Comparison of ENCODE assay signal across 13 mouse cellular contexts in the genomic region with DNA sequence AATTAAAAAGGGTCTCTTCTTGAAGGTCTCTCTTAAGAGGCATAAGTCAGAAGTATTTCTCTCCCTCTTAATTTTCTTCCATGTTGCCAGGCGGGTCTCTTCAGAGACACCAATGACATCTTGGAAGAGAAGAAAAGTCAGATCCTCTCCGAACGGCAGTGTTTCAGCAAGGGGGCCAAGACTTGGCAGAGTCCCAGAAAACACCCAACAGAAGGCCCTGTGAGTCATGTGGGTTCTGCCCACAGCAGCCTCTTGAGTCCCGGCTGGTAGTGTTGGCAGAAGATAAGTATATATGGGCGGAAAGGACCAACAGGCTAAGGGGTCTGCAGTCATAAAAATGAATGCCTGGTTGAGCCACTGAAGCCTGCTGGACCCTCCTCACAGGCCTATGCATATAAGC. TPM values are rescaled to one million over a fixed set of nuclear protein-coding genes. Genes with fewer than 3 reads are reported as not detected.
A peak's percentile ranks its signal among the peaks of the same experiment; 100 is the strongest.
DNase-seq lines count a peak whose midpoint lies in the region; TF ChIP-seq lines count a peak whose summit lies in the region.
"Had no signal": no experiment of that assay in that cellular context is flagged by ENCODE, and none has a peak within 500 bp of the region (broad histone marks: within the 10 kb centered on the region; RNA-seq: fewer than 3 reads in every experiment).

No protein-coding gene starts in this region.

- no peak overlapping the region for H3K27ac ChIP-seq in left cerebral cortex, adult 2 months
- H3K27ac ChIP-seq in olfactory bulb, adult 2 months (ENCODE audit: insufficient read depth, low read depth, low read length), result peak overlapping the region; percentile 52
- H3K27ac ChIP-seq: layer of hippocampus, adult 2 months; liver, embryonic 15.5 days had no signal

- H3K4me3 ChIP-seq in left cerebral cortex, adult 2 months, result no peak overlapping the region
- H3K4me3 ChIP-seq in olfactory bulb, adult 2 months (ENCODE audit: insufficient read depth, low read depth, low read length), result no peak overlapping the region
- H3K4me3 ChIP-seq: layer of hippocampus, adult 2 months; liver, embryonic 15.5 days had no signal

- TF ChIP-seq POLR2A in olfactory bulb, adult 2 months (IDR thresholded peaks at IDR 0.05; ENCODE audit: insufficient read depth, low read depth, low read length), result no peak

- peaks cover 9% of the 10 kb centered on the region for H3K4me1 ChIP-seq in olfactory bulb, adult 2 months (ENCODE audit: control insufficient read depth, insufficient read depth, low read length)
- H3K4me1 ChIP-seq: liver, embryonic 15.5 days had no signal

- peak; percentile 26 to 43 for DNase-seq in cerebellum, postnatal 14 days
- DNase-seq in cerebellum, adult 11 months, result no peak
- peak; percentile 35 to 45 for DNase-seq in left cerebral cortex, postnatal 14 days (ENCODE audit: low spot score in 2 of 2)
- no peak for DNase-seq in left cerebral cortex, adult 2 months (ENCODE audit: extremely low spot score in 1 of 2, low spot score in 2 of 2)
- DNase-seq in right cerebral cortex, postnatal 10 days (ENCODE audit: low spot score in 2 of 2), result peak; percentile 49 to 61
- DNase-seq in right cerebral cortex, adult 18-20 months, result no peak
- no peak for DNase-seq in adrenal gland, postnatal 25 days
- DNase-seq: cerebellum, adult 18-20 months; heart, postnatal 4 days; kidney, adult 18-20 months had no signal

- WGBS in olfactory bulb, adult 2 months, result 26% methylated on average over 5 of the region's 5 CpGs

- intact Hi-C loops in left cerebral cortex, postnatal 14 days (cut with DNase I), result no loop called here
- intact Hi-C loops in left cerebral cortex, adult 2 months (cut with DNase I), result no loop called here

- TF ChIP-seq CTCF in left cerebral cortex, adult 2 months (IDR thresholded peaks at IDR 0.05), result no peak
- no peak for TF ChIP-seq CTCF in olfactory bulb, adult 2 months (IDR thresholded peaks at IDR 0.05; ENCODE audit: insufficient read depth, low read depth, low read length)

RNA-seq across cellular contexts. Expression of gene Wdfy1, which starts 30.9 kb away (rescaled TPM):
- 10 to 100 TPM; 39.3 to 42.0 TPM for total RNA-seq in left cerebral cortex, postnatal 14 days (2021)
- 10 to 100 TPM; 43.7 to 45.9 TPM for total RNA-seq in left cerebral cortex, adult 2 months (2021)
- polyA plus RNA-seq in olfactory bulb, adult 2 months (2012; ENCODE audit: insufficient read depth, insufficient read length, low replicate concordance, missing spikeins), result not detected in 2 replicates
- total RNA-seq in adrenal gland, postnatal 25 days (2021), result 48.5 and 53.7 TPM in 2 replicates

RNA-seq across cellular contexts. Expression of gene Mrpl44, which starts 31.0 kb away (rescaled TPM):
- 10 to 100 TPM; 24.8 to 26.4 TPM for total RNA-seq in left cerebral cortex, postnatal 14 days (2021)
- 10 to 100 TPM; 26.9 to 28.8 TPM for total RNA-seq in left cerebral cortex, adult 2 months (2021)
- polyA plus RNA-seq in olfactory bulb, adult 2 months (2012; ENCODE audit: insufficient read depth, insufficient read length, low replicate concordance, missing spikeins), result not detected in 2 replicates
- total RNA-seq in adrenal gland, postnatal 25 days (2021), result 48.4 and 59.6 TPM in 2 replicates

RNA-seq across cellular contexts. Expression of gene Serpine2, which starts 54.1 kb away (rescaled TPM):
- total RNA-seq in left cerebral cortex, postnatal 14 days (2021), result 100 to 1,000 TPM; 161 to 167 TPM
- total RNA-seq in left cerebral cortex, adult 2 months (2021), result 100 to 1,000 TPM; 134 to 141 TPM
- 393 TPM in 1 of 2 replicates, not detected in the other for polyA plus RNA-seq in olfactory bulb, adult 2 months (2012; ENCODE audit: insufficient read depth, insufficient read length, low replicate concordance, missing spikeins)
- 5.9 and 6.7 TPM in 2 replicates for total RNA-seq in adrenal gland, postnatal 25 days (2021)

Comparison
In these comparisons a context has a peak if more than half of its experiments do, and no peak if none do; other contexts are left out.
1. DNase-seq: peak in cerebellum, postnatal 14 days (2 of 2), left cerebral cortex, postnatal 14 days (2 of 2) and right cerebral cortex, postnatal 10 days (2 of 2); none in cerebellum, adult 11 months (single experiment), left cerebral cortex, adult 2 months (0 of 2), right cerebral cortex, adult 18-20 months (single experiment) and adrenal gland, postnatal 25 days (single experiment).
2. RNA of gene Serpine2, which starts 54.1 kb away (total RNA-seq): 161 to 167 TPM in left cerebral cortex, postnatal 14 days and 134 to 141 TPM in left cerebral cortex, adult 2 months; 5.9 to 6.7 TPM in adrenal gland, postnatal 25 days; every median in the first group is over 10 times any median in the second.